Mouse (Mus musculus): ENCODE measurements at regions not wholly inside any gene's neighbourhood (a gene's known extent, or its start where the extent isn't known, plus 50 kb on each side); places are given as distances from the start of the nearest gene placed in this dataset.

DNA sequence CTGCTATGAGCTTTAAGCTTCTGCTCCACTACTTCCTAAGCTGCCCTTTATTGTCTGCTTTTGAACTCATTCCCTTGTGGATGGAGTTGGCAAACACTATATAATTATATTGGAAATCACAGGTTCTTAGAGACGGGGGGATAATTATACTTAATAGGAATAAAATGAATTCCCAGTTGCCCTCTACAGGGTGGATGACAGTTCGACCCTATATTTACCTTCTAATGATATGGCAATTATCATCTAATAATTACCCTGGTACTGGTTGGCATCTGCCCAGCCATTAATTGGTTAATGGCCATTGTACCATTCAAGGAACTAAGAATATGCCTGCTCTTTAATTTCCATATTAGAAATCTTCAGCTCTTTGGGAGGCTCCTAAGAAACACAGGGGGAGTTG, 302.5 kb upstream of the 4931429L15Rik start:
- H3K9me3 ChIP-seq (replicated peaks; ENCODE audit: insufficient read depth, low read length) = no peaks in the 10 kb centered on the region
- TF ChIP-seq ELF1 (IDR thresholded peaks at IDR 0.05; ENCODE audit: low read depth, low read length) (no peak), ZNF384 (IDR thresholded peaks at IDR 0.05; ENCODE audit: low read depth, low read length) (no peak), KAT2A (conservative IDR thresholded peaks at IDR 0.05; ENCODE audit: low read depth, low read length) (no peak), UBTF (IDR thresholded peaks at IDR 0.05; ENCODE audit: borderline replicate concordance, insufficient read depth, low read depth, low read length) (no peak), POLR2AphosphoS5 (IDR thresholded peaks at IDR 0.05; ENCODE audit: borderline replicate concordance, low read depth, low read length) (no peak), MEF2A (IDR thresholded peaks at IDR 0.05; ENCODE audit: extremely low read depth, insufficient replicate concordance, low read depth, low read length, poor library complexity, severe bottlenecking) (no peak), RCOR1 (IDR thresholded peaks at IDR 0.05; ENCODE audit: low read depth, low read length) (no peak), RAD21 (IDR thresholded peaks at IDR 0.05; ENCODE audit: low read depth, low read length) (no peak), HCFC1 (IDR thresholded peaks at IDR 0.05; ENCODE audit: low read depth, low read length) (no peak), CHD1 (IDR thresholded peaks at IDR 0.05; ENCODE audit: low read depth, low read length) (no peak), TCF12 (IDR thresholded peaks at IDR 0.05; ENCODE audit: low read depth, low read length) (no peak), JUND (IDR thresholded peaks at IDR 0.05; ENCODE audit: low read depth, low read length) (no peak), POLR2AphosphoS2 (IDR thresholded peaks at IDR 0.05; ENCODE audit: low read length) (no peak), ETS1 (IDR thresholded peaks at IDR 0.05; ENCODE audit: low read depth, low read length) (no peak)
- no peak overlapping the region for H3K27ac ChIP-seq (ENCODE audit: control insufficient read depth, low read depth, low read length)
- no peaks in the 10 kb centered on the region for H3K79me2 ChIP-seq (ENCODE audit: control insufficient read depth, insufficient read depth, low read length, poor library complexity)
- H3K36me3 ChIP-seq (ENCODE audit: control insufficient read depth in 1 of 2, insufficient read depth in 2 of 2, low read length in 2 of 2) = no peaks in the 10 kb centered on the region
- H3K27me3 ChIP-seq (ENCODE audit: control insufficient read depth in 1 of 2, insufficient read depth in 2 of 2, low read length in 2 of 2) = no peaks in the 10 kb centered on the region
- no peak overlapping the region for H3K9ac ChIP-seq (ENCODE audit: control insufficient read depth, low read depth, low read length, poor library complexity, severe bottlenecking)
- no peak for DNase-seq (ENCODE audit: low read depth, low spot score)
- no peaks in the 10 kb centered on the region for H3K4me1 ChIP-seq (ENCODE audit: control insufficient read depth in 1 of 2, insufficient read depth in 2 of 2, low read length in 2 of 2)
- H3K4me3 ChIP-seq (ENCODE audit: control insufficient read depth in 1 of 2, insufficient read depth in 1 of 2, low read depth in 2 of 2, low read length in 2 of 2) = no peak overlapping the region

DNA sequence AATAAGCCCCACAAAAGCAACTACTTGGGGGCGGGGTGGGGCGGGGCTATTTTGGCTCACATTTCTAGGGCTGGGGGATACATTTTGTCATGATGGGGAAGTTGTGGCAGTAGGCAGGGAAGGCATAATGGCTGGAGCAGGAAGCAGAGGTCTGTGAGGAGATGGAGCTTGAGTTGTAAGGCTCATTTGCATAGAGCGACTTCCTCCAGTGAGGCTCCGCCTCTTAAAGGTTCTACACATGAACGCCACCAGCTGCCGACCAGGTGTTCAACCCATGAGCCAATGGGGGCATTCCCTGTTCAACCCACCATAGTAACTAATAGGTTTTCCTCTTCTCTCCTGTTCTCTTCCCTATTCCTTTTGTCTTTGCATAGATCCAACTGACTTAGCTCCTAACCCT, 302.1 kb upstream of the 4931429L15Rik start:
- TF ChIP-seq UBTF (IDR thresholded peaks at IDR 0.05; ENCODE audit: borderline replicate concordance, insufficient read depth, low read depth, low read length) = no peak
- no peak for TF ChIP-seq POLR2AphosphoS5 (IDR thresholded peaks at IDR 0.05; ENCODE audit: borderline replicate concordance, low read depth, low read length)
- TF ChIP-seq MEF2A (IDR thresholded peaks at IDR 0.05; ENCODE audit: extremely low read depth, insufficient replicate concordance, low read depth, low read length, poor library complexity, severe bottlenecking) = no peak
- no peak for TF ChIP-seq MAZ (IDR thresholded peaks at IDR 0.05; ENCODE audit: low read depth, low read length)
- TF ChIP-seq ZKSCAN1 (IDR thresholded peaks at IDR 0.05; ENCODE audit: low read depth, low read length) = no peak
- no peak for TF ChIP-seq MAFK (IDR thresholded peaks at IDR 0.05; ENCODE audit: borderline replicate concordance, low read depth, low read length)
- TF ChIP-seq ZMIZ1 (IDR thresholded peaks at IDR 0.05; ENCODE audit: low read depth, low read length) = no peak
- no peak for TF ChIP-seq TAL1 (IDR thresholded peaks at IDR 0.05; ENCODE audit: low read length)
- TF ChIP-seq POLR2AphosphoS2 (IDR thresholded peaks at IDR 0.05; ENCODE audit: low read length) = no peak
- TF ChIP-seq MYC (IDR thresholded peaks at IDR 0.05; ENCODE audit: low read depth, low read length) = no peak
- TF ChIP-seq KAT2A (conservative IDR thresholded peaks at IDR 0.05; ENCODE audit: low read depth, low read length) = no peak
- TF ChIP-seq USF1 (IDR thresholded peaks at IDR 0.05; ENCODE audit: low read depth, low read length) = no peak
- TF ChIP-seq RCOR1 (IDR thresholded peaks at IDR 0.05; ENCODE audit: low read depth, low read length) = no peak
- no peak for TF ChIP-seq GATA1 (IDR thresholded peaks at IDR 0.05; ENCODE audit: low read depth, low read length)
- no peak for TF ChIP-seq NRF1 (IDR thresholded peaks at IDR 0.05; ENCODE audit: insufficient read depth, low read depth, low read length, poor library complexity, severe bottlenecking)
- TF ChIP-seq JUND (IDR thresholded peaks at IDR 0.05; ENCODE audit: low read depth, low read length) = no peak
- no peak for TF ChIP-seq POLR2A (IDR thresholded peaks at IDR 0.05; ENCODE audit: control insufficient read depth in 1 of 2, insufficient read depth in 1 of 2, low read depth in 1 of 2, low read length in 2 of 2, poor library complexity in 1 of 2)
- no peak for TF ChIP-seq MXI1 (IDR thresholded peaks at IDR 0.05; ENCODE audit: low read depth, low read length)
- no peaks in the 10 kb centered on the region for H3K9me3 ChIP-seq (replicated peaks; ENCODE audit: insufficient read depth, low read length)
- no peaks in the 10 kb centered on the region for H3K36me3 ChIP-seq (ENCODE audit: control insufficient read depth in 1 of 2, insufficient read depth in 2 of 2, low read length in 2 of 2)
- H3K27me3 ChIP-seq (ENCODE audit: control insufficient read depth in 1 of 2, insufficient read depth in 2 of 2, low read length in 2 of 2) = no peaks in the 10 kb centered on the region
- H3K79me2 ChIP-seq (ENCODE audit: control insufficient read depth, insufficient read depth, low read length, poor library complexity) = no peaks in the 10 kb centered on the region
- DNase-seq (ENCODE audit: low read depth, low spot score) = no peak
- no peak overlapping the region for H3K27ac ChIP-seq (ENCODE audit: control insufficient read depth, low read depth, low read length)
- H3K9ac ChIP-seq (ENCODE audit: control insufficient read depth, low read depth, low read length, poor library complexity, severe bottlenecking) = no peak overlapping the region
- no peak overlapping the region for H3K4me3 ChIP-seq (ENCODE audit: control insufficient read depth in 1 of 2, insufficient read depth in 1 of 2, low read depth in 2 of 2, low read length in 2 of 2)
- H3K4me1 ChIP-seq (ENCODE audit: control insufficient read depth in 1 of 2, insufficient read depth in 2 of 2, low read length in 2 of 2) = no peaks in the 10 kb centered on the region

Data from MEL (cell line).